Mouse (Mus musculus) forebrain, embryonic 10.5 days (tissue): ENCODE measurements around the gene Igf1. TPM values are rescaled to one million over a fixed set of nuclear protein-coding genes. Genes with fewer than 3 reads are reported as not detected.

Experiments
- DNase-seq: peaks from one replicate; pipeline ENCODE4 v3.0.0-alpha.2; 2017; ENCODE audit warnings: low spot score; ENCODE audit errors: extremely low spot score
- H3K27ac ChIP-seq: fragments of 300-500 bp; sonication (generic); 2 replicates; pipeline ENCODE4 v1.5.1; 2016; ENCODE audit warnings: mild to moderate bottlenecking
- H3K27me3 ChIP-seq: fragments of 300-500 bp; sonication (generic); 2 replicates; pipeline ENCODE4 v1.6.1; 2016; ENCODE audit warnings: mild to moderate bottlenecking; ENCODE audit not compliant: poor library complexity, severe bottlenecking
- H3K36me3 ChIP-seq: fragments of 300-500 bp; sonication (generic); replicated peaks from 2 replicates; pipeline ENCODE4 v1.6.1; 2016; ENCODE audit warnings: mild to moderate bottlenecking, moderate library complexity
- H3K4me1 ChIP-seq: fragments of 300-500 bp; sonication (generic); 2 replicates; pipeline ENCODE4 v1.6.1; 2016
- H3K4me3 ChIP-seq: fragments of 300-500 bp; sonication (generic); 2 replicates; pipeline ENCODE4 v1.5.1; 2016; ENCODE audit warnings: mild to moderate bottlenecking, moderate library complexity
- H3K9me3 ChIP-seq: fragments of 300-500 bp; sonication (generic); 2 replicates; pipeline ENCODE4 v1.6.1; 2016; ENCODE audit warnings: mild to moderate bottlenecking, moderate library complexity
- WGBS: fragments of 180-500 bp; shearing (Covaris S2); methylation state at CpG from one replicate; pipeline ENCODE4 v1.1.7; 2016; 5-methylcytosine and 5-hydroxymethylcytosine counted together
- polyA plus RNA-seq: library from polyadenylated mRNA; unstranded; fragments of >200 nt; fragmentation: Nextera tagmentation; extraction: Ambion mirVana; gene quantifications from 2 replicates; pipeline ENCODE4 v1.2.1, GENCODE M21; 2016

Gene Igf1
- polyA plus RNA-seq, result 30.0 and 35.5 TPM in 2 replicates

DNA sequence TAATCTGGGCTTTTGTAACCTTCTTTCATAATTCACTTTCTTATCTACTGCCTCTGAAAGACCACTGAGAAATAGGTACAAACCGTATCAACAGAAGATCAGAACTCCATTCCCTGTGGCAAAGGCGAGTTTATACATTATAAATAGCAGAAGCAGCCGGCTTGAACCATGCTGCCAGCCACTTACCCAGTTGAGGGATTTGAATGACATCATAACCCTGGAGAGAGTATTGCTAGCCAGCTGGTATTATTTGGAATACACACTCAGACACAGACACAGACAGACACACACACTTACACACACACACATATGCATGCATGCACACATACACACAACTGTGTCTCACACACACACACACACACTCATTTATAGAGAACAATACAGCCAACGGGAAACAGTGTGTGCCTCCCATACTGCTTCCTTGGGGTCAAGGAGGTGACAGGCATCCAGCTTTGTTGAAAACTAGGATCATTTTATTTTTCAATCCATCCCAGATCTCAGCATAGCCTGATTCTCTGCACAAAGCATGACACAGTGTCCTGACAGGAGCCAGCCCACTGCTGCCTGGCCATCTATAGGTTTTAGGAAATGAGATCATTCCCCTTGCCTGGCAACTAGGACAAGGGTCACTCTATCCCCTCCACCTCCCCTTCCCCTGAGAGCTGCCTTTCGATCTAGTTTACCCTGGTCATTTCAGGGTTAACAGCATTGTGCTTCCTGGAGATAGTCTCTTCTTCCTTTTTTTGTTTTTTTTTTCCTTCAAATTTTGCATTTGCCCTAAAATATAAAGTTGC is at the start of gene Igf1:
TSS of gene Igf1 (plus strand) at position 253 of the 794 bp plus-strand sequence.
- peaks cover 64% of the 10 kb centered on the region for H3K27me3 ChIP-seq
- peak within 1 kb of the TSS; percentile 84 for H3K27ac ChIP-seq
- peaks cover 65% of the 10 kb centered on the region for H3K4me1 ChIP-seq
- H3K36me3 ChIP-seq, result no peaks in the 10 kb centered on the region
- H3K9me3 ChIP-seq, result no peaks in the 10 kb centered on the region
- no peak for DNase-seq
- WGBS, result 52% methylated on average over 5 of the region's 5 CpGs
- H3K4me3 ChIP-seq, result peak within 1 kb of the TSS; percentile 60

DNA sequence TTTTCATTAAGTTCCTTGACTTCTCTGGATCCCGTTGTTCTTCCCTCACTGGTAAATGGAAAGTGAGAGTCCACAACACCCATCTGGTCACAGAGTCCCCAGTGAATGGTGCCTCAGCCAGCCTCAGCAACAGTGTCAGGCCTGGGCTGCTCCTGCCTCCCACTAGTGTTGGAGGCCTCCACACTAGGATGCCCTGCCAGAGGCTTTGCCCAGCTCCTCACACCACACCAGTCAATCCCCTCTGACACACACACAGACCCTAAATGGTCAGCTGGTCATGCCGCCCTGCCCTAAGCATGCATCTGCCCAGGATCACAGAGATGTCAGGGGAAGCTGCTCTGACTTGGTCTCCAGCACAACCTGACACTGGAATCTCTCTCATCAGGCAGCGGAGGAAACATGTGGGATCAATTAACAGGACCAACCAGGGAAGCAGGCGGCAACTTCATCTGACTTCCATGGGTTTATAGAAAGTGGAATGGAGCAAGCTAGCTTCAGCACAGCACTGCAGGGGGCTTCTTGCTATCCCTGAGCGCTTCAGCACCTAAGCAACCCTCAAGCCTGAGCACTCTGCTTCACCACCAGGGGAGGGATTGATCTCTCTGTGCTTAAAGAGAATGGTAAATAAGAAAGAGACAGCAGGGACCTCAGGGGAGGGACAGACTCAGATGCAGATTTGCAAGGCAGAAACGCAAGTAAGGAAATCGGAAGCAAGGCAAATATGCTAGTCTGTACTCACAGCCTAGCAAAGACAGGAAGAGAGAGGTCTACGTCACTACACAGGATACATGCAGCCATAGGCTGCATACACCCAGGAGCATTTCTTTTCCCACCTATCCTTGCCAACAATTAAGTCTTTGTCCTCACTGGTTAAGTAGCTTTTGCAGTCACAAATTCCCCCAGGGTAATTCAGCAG is 45.6 kb upstream of the Igf1 start:
- peak; percentile 25 for DNase-seq
- Histone ChIP-seq H3K36me3 (no peaks in the 10 kb centered on the region), H3K4me3 (peak overlapping the region; percentile 5; the same call in 1 of the 2 replicates), H3K9me3 (no peaks in the 10 kb centered on the region), H3K4me1 (peaks cover 14% of the 10 kb centered on the region), H3K27ac (peak overlapping the region; percentile 73), H3K27me3 (no peaks in the 10 kb centered on the region)
- 18% methylated on average over 8 of the region's 8 CpGs for WGBS

DNA sequence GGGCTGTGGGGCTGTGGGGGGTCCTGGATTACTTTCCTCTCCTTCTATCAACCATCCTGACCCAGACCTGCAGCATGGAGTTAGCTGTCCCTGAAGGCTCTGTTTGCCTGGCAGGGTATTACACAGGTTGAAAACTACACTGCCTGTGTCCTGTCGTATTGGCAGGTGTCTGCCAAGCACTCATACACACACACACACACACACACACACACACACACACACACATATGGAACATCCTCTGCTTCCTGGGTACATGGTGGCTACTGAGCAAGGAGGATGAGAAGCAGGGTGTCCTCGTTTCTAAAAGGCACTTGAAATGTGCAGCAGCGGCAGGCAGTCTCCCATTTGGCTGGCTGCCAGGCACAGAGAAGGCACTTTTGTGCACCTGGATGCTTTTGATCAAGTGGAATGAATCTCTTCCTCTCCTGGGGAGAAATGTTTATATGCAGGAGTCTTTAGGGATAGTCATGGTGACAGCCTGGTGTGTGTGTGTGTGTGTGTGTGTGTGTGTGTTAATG is 44.9 kb upstream of the Igf1 start:
- H3K9me3 ChIP-seq, result no peaks in the 10 kb centered on the region

DNA sequence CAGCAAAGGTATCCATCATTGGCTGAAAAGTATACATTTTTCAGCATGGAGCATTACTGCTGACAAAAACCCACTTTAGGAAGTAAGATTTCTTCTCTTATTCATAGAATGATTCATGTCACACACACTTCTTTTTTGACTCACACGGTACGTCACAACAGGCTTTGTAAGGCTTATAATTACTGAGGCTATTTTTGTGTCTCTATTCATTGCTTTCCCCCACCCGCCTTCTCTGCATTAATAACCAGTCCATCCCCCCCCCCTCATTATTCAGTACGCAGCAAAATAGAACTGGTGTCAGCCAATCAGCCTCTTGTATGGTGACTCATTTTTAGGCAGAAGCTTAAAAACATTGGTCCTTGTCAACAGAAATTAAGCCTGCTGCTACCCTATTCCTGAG is 41.2 kb upstream of the Igf1 start:
- Histone ChIP-seq H3K9me3 (no peaks in the 10 kb centered on the region), H3K4me3 (no peak overlapping the region), H3K36me3 (no peaks in the 10 kb centered on the region), H3K27me3 (no peaks in the 10 kb centered on the region), H3K27ac (no peak overlapping the region), H3K4me1 (peaks cover 14% of the 10 kb centered on the region)
- no peak for DNase-seq
- WGBS, result 78% methylated on average over 4 of the region's 4 CpGs

More for the DNA sequence above, 44.9 kb upstream of the Igf1 start:
- Histone ChIP-seq H3K4me3 (peak overlapping the region; percentile 5; the same call in 1 of the 2 replicates), H3K36me3 (no peaks in the 10 kb centered on the region), H3K27me3 (no peaks in the 10 kb centered on the region), H3K27ac (peak overlapping the region; percentile 73), H3K4me1 (peaks cover 14% of the 10 kb centered on the region)
- WGBS, result 11% methylated on average over 3 of the region's 3 CpGs
- peak; percentile 31 for DNase-seq

DNA sequence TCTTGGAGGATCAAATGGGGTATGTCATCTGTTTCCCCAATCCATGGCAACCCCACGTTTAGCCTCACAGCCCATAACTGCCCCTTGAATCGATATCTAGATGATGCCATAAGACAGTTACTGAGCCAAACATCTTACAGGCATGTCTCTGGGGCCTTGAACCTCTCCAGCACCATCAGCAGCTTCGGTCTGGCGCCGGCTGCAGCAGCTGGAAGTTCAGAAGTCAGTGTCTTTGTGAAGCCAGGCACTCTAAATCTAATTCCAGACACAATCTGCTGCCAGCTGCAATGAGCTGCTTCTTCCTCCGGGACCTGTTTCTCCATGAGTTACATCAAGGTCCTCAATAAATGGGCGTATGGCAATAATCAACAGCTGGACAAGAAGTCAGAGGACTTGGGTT is 40.3 kb upstream of the Igf1 start:
- H3K27me3 ChIP-seq, result no peaks in the 10 kb centered on the region
- no peaks in the 10 kb centered on the region for H3K36me3 ChIP-seq
- H3K4me3 ChIP-seq, result no peak overlapping the region
- DNase-seq, result no peak
- H3K4me1 ChIP-seq, result peaks cover 6% of the 10 kb centered on the region
- H3K9me3 ChIP-seq, result no peaks in the 10 kb centered on the region
- 84% methylated on average over 7 of the region's 7 CpGs for WGBS
- H3K27ac ChIP-seq, result no peak overlapping the region

DNA sequence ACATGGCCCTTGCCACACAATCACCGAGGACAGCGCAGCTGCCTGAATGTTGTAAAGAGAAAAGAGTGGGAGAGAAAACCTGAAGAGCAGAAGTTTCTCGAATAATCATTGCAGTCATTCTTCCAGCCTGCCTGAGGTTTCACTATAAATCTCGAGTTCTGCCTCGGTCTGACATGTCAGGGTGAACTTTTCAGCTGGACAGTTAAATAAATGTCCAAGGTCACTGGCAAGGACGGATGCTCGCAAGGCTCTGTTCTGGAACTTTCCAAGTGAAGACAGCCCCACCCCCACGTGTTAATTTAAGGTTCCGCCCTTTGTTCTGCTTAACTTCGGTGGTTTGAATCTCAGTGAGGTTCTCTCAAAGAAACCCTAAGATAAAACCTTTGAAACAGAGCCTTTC is 36.2 kb upstream of the Igf1 start:
- no peaks in the 10 kb centered on the region for H3K27me3 ChIP-seq
- no peak overlapping the region for H3K27ac ChIP-seq
- H3K9me3 ChIP-seq, result no peaks in the 10 kb centered on the region
- H3K36me3 ChIP-seq, result no peaks in the 10 kb centered on the region
- H3K4me3 ChIP-seq, result no peak overlapping the region
- H3K4me1 ChIP-seq, result no peaks in the 10 kb centered on the region
- WGBS, result 85% methylated on average over 10 of the region's 10 CpGs
- no peak for DNase-seq

DNA sequence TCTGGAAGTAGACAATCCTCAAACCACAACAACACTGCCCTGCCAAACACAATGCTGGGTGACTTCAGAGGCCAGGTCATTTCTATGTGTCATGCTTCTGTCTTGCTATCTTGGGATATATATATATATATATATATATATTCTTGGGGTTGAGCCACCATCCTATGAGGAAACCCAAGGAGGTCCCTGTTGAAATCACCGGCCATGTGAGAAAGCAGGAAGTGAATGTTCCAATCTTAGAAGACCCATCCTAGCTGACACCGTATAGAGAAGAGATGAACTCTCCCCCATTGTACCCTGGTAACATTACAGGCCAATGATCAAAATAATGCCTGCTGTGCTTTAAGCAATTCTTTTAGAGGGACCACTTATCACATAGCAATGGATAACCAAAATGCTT is 28.1 kb upstream of the Igf1 start:
- WGBS, result 93% methylated on average over 2 of the region's 2 CpGs
- Histone ChIP-seq H3K9me3 (no peaks in the 10 kb centered on the region), H3K4me3 (no peak overlapping the region), H3K27ac (no peak overlapping the region), H3K4me1 (no peaks in the 10 kb centered on the region), H3K27me3 (no peaks in the 10 kb centered on the region), H3K36me3 (no peaks in the 10 kb centered on the region)
- DNase-seq, result no peak

DNA sequence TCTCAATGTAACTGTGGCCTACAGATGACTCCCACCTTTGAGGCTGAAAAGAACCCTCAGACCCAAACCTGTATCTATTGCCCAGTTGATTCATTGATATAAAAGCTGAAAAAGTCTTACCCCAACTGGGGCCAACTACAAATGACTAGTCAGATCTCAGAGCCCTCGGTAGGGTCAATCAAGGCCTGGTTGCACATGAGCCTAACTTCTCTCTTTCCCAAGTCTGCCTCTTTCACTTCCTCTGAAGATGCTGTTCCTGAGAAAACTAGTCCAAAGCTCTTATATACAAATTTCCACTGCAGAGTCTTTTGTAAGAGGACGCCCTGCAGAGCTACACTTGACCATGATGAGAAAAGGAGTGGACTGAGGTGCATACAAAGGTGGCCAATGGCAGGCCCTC is 27.4 kb upstream of the Igf1 start:
- 93% methylated on average over 2 of the region's 2 CpGs for WGBS
- H3K4me1 ChIP-seq, result no peaks in the 10 kb centered on the region
- no peak for DNase-seq
- H3K36me3 ChIP-seq, result no peaks in the 10 kb centered on the region
- H3K9me3 ChIP-seq, result no peaks in the 10 kb centered on the region
- H3K4me3 ChIP-seq, result no peak overlapping the region
- H3K27me3 ChIP-seq, result no peaks in the 10 kb centered on the region
- no peak overlapping the region for H3K27ac ChIP-seq

DNA sequence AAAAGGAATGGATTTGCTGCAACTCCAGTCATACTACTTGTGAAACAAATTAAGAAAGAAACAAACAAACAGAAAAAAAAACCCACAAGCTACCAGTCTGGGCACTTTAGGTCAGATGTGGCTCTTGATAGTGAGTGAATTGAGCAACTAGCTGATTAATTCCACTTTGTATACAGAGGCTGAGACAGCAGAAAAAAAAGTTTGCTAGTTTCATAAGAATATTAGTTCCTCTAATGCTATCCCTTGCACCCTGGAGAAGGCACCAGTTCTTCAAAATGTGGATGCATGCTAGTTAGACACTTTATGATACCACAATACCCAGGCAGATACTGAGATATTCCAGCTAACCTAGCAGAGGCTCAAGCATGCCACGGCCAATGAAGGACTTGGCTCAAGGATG is 26.0 kb upstream of the Igf1 start:
- Histone ChIP-seq H3K27ac (no peak overlapping the region), H3K27me3 (no peaks in the 10 kb centered on the region), H3K4me3 (no peak overlapping the region), H3K36me3 (no peaks in the 10 kb centered on the region), H3K9me3 (no peaks in the 10 kb centered on the region), H3K4me1 (no peaks in the 10 kb centered on the region)
- DNase-seq, result no peak
- 89% methylated on average over 1 of the region's 1 CpGs for WGBS

DNA sequence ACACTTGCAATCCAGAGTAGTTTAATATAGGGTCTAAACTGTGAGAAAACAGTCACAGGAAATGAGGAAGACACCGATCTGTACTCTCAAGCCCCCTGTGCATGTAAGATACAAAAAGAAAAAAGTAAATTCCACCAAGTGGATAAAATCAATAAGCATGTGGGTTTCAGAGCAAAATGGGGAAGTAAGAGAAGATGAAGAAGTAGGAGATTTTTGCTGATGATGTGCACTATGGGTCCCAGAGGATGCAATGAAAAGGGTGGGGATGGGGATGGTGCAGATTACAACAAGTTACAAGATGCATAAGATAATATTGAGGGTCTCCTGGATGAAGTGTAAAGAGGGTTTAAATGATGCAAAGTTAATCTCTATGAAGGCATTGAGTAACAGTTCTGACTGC is 18.6 kb upstream of the Igf1 start:
- no peaks in the 10 kb centered on the region for H3K36me3 ChIP-seq
- H3K27ac ChIP-seq, result no peak overlapping the region
- no peaks in the 10 kb centered on the region for H3K9me3 ChIP-seq
- DNase-seq, result no peak
- 94% methylated on average over 1 of the region's 1 CpGs for WGBS
- H3K4me3 ChIP-seq, result no peak overlapping the region
- H3K4me1 ChIP-seq, result peaks cover 5% of the 10 kb centered on the region; the same call in 1 of the 2 replicates
- H3K27me3 ChIP-seq, result no peaks in the 10 kb centered on the region

DNA sequence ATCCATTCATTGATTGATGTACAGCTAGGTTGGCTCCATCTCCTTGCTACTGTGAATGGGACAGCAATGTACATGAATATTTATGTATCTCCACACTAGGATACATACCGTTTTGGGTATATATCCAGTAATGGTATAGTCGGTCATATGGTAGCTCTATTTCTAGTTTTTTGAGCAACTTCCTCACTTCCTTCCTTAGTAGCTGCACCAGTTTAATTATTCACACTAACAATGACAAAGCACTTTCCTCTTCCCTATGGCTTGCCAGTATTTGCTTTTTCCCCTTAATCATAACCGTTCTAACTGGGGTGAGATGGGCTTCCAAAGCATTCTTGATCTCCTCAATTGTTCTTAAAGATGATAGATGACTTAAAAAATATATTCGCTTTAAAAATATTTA is 15.6 kb upstream of the Igf1 start:
- 89% methylated on average over 4 of the region's 4 CpGs for WGBS
- H3K9me3 ChIP-seq, result no peaks in the 10 kb centered on the region
- H3K4me3 ChIP-seq, result no peak overlapping the region
- H3K27ac ChIP-seq, result no peak overlapping the region
- no peaks in the 10 kb centered on the region for H3K27me3 ChIP-seq
- H3K4me1 ChIP-seq, result peaks cover 12% of the 10 kb centered on the region
- no peaks in the 10 kb centered on the region for H3K36me3 ChIP-seq
- DNase-seq, result no peak

DNA sequence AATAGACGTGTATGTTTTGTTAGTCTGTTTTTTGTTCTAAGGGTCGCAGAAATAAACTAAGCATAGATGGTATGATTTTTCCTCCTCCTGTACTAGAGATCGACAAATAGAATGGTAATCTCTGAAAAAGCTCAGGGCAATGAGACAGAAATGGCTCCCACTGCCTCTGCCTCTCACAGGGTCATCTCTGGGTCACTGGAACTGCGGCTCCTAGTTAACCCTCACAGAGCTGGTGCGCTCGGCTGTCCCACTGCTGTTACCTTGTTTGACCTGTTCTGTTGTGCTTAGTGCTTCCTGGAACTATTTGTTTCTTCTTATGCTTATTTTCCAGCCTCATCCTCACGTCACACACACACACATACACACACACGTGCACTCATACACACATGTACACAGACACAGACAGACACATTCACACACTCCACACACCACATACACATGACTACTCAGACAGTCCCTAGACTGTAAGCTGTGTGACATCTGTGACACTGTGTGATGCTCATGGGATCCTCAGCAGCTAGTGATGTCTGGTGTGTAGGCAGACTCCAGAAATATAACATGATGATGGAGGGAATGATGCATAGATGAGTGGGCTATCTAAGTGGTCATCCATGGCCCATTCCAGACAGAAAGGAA is 13.0 kb upstream of the Igf1 start:
- 47% methylated on average over 8 of the region's 8 CpGs for WGBS
- Histone ChIP-seq H3K36me3 (no peaks in the 10 kb centered on the region), H3K4me1 (peaks cover 17% of the 10 kb centered on the region), H3K27me3 (no peaks in the 10 kb centered on the region), H3K4me3 (no peak overlapping the region), H3K27ac (no peak overlapping the region), H3K9me3 (no peaks in the 10 kb centered on the region)
- DNase-seq, result no peak
